Mouse (Mus musculus): ENCODE results near the gene Tgif2. TPM values are rescaled to one million over a fixed set of nuclear protein-coding genes. Genes with fewer than 3 reads are reported as not detected.

The Tgif2 gene
- polyA plus RNA-seq, 1 experiment, result 2.3 TPM

- no peak overlapping the region for H3K27ac ChIP-seq (ENCODE audit: insufficient read depth, low read length)
- no peak for TF ChIP-seq CTCF (IDR thresholded peaks at IDR 0.05; ENCODE audit: borderline replicate concordance, insufficient read depth, low read depth, low read length)
- TF ChIP-seq POLR2A (IDR thresholded peaks at IDR 0.05; ENCODE audit: borderline replicate concordance, insufficient read depth, low read length), result no peak
- DNase-seq, result peak; percentile 37 to 47
- no peaks in the 10 kb centered on the region for H3K27me3 ChIP-seq (ENCODE audit: control insufficient read depth, insufficient read depth, low read length)
- peaks cover 26% of the 10 kb centered on the region for H3K4me1 ChIP-seq (ENCODE audit: control insufficient read depth, insufficient read depth, low read length)
- 16% methylated on average over 6 of the region's 6 CpGs for WGBS
- no peak overlapping the region for H3K4me3 ChIP-seq (replicated peaks; ENCODE audit: insufficient read depth, low read depth, low read length)
These were observed 30.7 kb downstream of the Tgif2 start for GRCm38 (mm10) chr2:156870519-156870918.

- TF ChIP-seq POLR2A (IDR thresholded peaks at IDR 0.05; ENCODE audit: borderline replicate concordance, insufficient read depth, low read length) (no peak), CTCF (IDR thresholded peaks at IDR 0.05; ENCODE audit: borderline replicate concordance, insufficient read depth, low read depth, low read length) (peak; percentile 87)
- no peaks in the 10 kb centered on the region for H3K27me3 ChIP-seq (ENCODE audit: control insufficient read depth, insufficient read depth, low read length)
- H3K27ac ChIP-seq (ENCODE audit: insufficient read depth, low read length), result peak overlapping the region; percentile 88
- WGBS, result 6% methylated on average over 5 of the region's 5 CpGs
- peak; percentile 77 to 78 for DNase-seq
- H3K4me3 ChIP-seq (replicated peaks; ENCODE audit: insufficient read depth, low read depth, low read length), result no peak overlapping the region
- peaks cover 53% of the 10 kb centered on the region for H3K4me1 ChIP-seq (ENCODE audit: control insufficient read depth, insufficient read depth, low read length)
These were observed 33.8 kb downstream of the Tgif2 start for GRCm38 (mm10) chr2:156873629-156874028.

- TF ChIP-seq CTCF (IDR thresholded peaks at IDR 0.05; ENCODE audit: borderline replicate concordance, insufficient read depth, low read depth, low read length), result no peak
- 0 out of 2 replicates have a peak, but pooled peaks have one; percentile 23 for TF ChIP-seq POLR2A (IDR thresholded peaks at IDR 0.05; ENCODE audit: borderline replicate concordance, insufficient read depth, low read length)
- Histone ChIP-seq H3K4me1 (ENCODE audit: control insufficient read depth, insufficient read depth, low read length) (peaks cover 56% of the 10 kb centered on the region), H3K4me3 (replicated peaks; ENCODE audit: insufficient read depth, low read depth, low read length) (no peak overlapping the region), H3K27me3 (ENCODE audit: control insufficient read depth, insufficient read depth, low read length) (no peaks in the 10 kb centered on the region), H3K27ac (ENCODE audit: insufficient read depth, low read length) (peak overlapping the region; percentile 88)
- WGBS, result 34% methylated on average over 8 of the region's 8 CpGs
- DNase-seq, result no peak
These were observed 34.4 kb downstream of the Tgif2 start for GRCm38 (mm10) chr2:156874047-156874759.

GRCm38 (mm10) chr2:156874760-156875510 lies 35.1 kb downstream of the Tgif2 start:
- H3K27ac ChIP-seq (ENCODE audit: insufficient read depth, low read length), result peak overlapping the region; percentile 88
- H3K4me1 ChIP-seq (ENCODE audit: control insufficient read depth, insufficient read depth, low read length), result peaks cover 62% of the 10 kb centered on the region
- 30% methylated on average over 4 of the region's 4 CpGs for WGBS
- TF ChIP-seq CTCF (IDR thresholded peaks at IDR 0.05; ENCODE audit: borderline replicate concordance, insufficient read depth, low read depth, low read length) (no peak), POLR2A (IDR thresholded peaks at IDR 0.05; ENCODE audit: borderline replicate concordance, insufficient read depth, low read length) (no peak)
- no peaks in the 10 kb centered on the region for H3K27me3 ChIP-seq (ENCODE audit: control insufficient read depth, insufficient read depth, low read length)
- H3K4me3 ChIP-seq (replicated peaks; ENCODE audit: insufficient read depth, low read depth, low read length), result no peak overlapping the region
- peak; percentile 92 to 97 for DNase-seq

GRCm38 (mm10) chr2:156877726-156878125 lies 37.9 kb downstream of the Tgif2 start:
- Histone ChIP-seq H3K27ac (ENCODE audit: insufficient read depth, low read length) (no peak overlapping the region), H3K27me3 (ENCODE audit: control insufficient read depth, insufficient read depth, low read length) (no peaks in the 10 kb centered on the region), H3K4me3 (replicated peaks; ENCODE audit: insufficient read depth, low read depth, low read length) (no peak overlapping the region), H3K4me1 (ENCODE audit: control insufficient read depth, insufficient read depth, low read length) (peaks cover 62% of the 10 kb centered on the region)
- DNase-seq, result no peak
- TF ChIP-seq CTCF (IDR thresholded peaks at IDR 0.05; ENCODE audit: borderline replicate concordance, insufficient read depth, low read depth, low read length) (no peak), POLR2A (IDR thresholded peaks at IDR 0.05; ENCODE audit: borderline replicate concordance, insufficient read depth, low read length) (no peak)
- WGBS, result 36% methylated on average over 9 of the region's 9 CpGs

GRCm38 (mm10) chr2:156879541-156879940 lies 39.7 kb downstream of the Tgif2 start:
- no peak for TF ChIP-seq CTCF (IDR thresholded peaks at IDR 0.05; ENCODE audit: borderline replicate concordance, insufficient read depth, low read depth, low read length)
- TF ChIP-seq POLR2A (IDR thresholded peaks at IDR 0.05; ENCODE audit: borderline replicate concordance, insufficient read depth, low read length), result no peak
- peaks cover 49% of the 10 kb centered on the region for H3K4me1 ChIP-seq (ENCODE audit: control insufficient read depth, insufficient read depth, low read length)
- H3K27ac ChIP-seq (ENCODE audit: insufficient read depth, low read length), result no peak overlapping the region
- no peak for DNase-seq
- 34% methylated on average over 3 of the region's 3 CpGs for WGBS
- H3K4me3 ChIP-seq (replicated peaks; ENCODE audit: insufficient read depth, low read depth, low read length), result no peak overlapping the region
- H3K27me3 ChIP-seq (ENCODE audit: control insufficient read depth, insufficient read depth, low read length), result no peaks in the 10 kb centered on the region

GRCm38 (mm10) chr2:156882431-156883001 lies 42.7 kb downstream of the Tgif2 start:
- no peak for DNase-seq
- WGBS, result 75% methylated on average over 10 of the region's 10 CpGs
- Histone ChIP-seq H3K4me1 (ENCODE audit: control insufficient read depth, insufficient read depth, low read length) (peaks cover 29% of the 10 kb centered on the region), H3K4me3 (replicated peaks; ENCODE audit: insufficient read depth, low read depth, low read length) (no peak overlapping the region), H3K27ac (ENCODE audit: insufficient read depth, low read length) (no peak overlapping the region), H3K27me3 (ENCODE audit: control insufficient read depth, insufficient read depth, low read length) (no peaks in the 10 kb centered on the region)
- TF ChIP-seq POLR2A (IDR thresholded peaks at IDR 0.05; ENCODE audit: borderline replicate concordance, insufficient read depth, low read length), result no peak
- no peak for TF ChIP-seq CTCF (IDR thresholded peaks at IDR 0.05; ENCODE audit: borderline replicate concordance, insufficient read depth, low read depth, low read length)

Data from cerebellum, adult 2 months (tissue).